Mouse (Mus musculus): ENCODE measurements around the gene Mgat1. TPM values are rescaled to one million over a fixed set of nuclear protein-coding genes. Genes with fewer than 3 reads are reported as not detected.
A peak's percentile ranks its signal among the peaks of the same experiment; 100 is the strongest.

Gene Mgat1
- total and polyA plus RNA-seq, 3 experiments = 67.7 to 83.2 (median 80.9) TPM

GRCm38 (mm10) chr11:49245634-49246415, 1.8 kb downstream of the Mgat1 start:
- no peaks in the 10 kb centered on the region for H3K36me3 ChIP-seq (replicated peaks in 1 of 2; ENCODE audit: control insufficient read depth in 1 of 2, insufficient read depth in 1 of 2, low read length in 1 of 2)
- no peak for DNase-seq (ENCODE audit: extremely low read depth)
- H3K4me3 ChIP-seq (replicated peaks in 1 of 3; ENCODE audit: low read depth in 2 of 3, low read length in 2 of 3, poor library complexity in 1 of 3) = peak overlapping the region; percentile 56 to 72 (median 69)
- in situ Hi-C loops (cut with MboI; ENCODE audit: low pct_ligation_motif_present, low pct_unique_long_range_greater_than_20kb, low sequenced_read_pairs) (no loop called here), dilution Hi-C loops (cut with MboI; ENCODE audit: extremely low pct_ligation_motif_present, extremely low pct_unique_long_range_greater_than_20kb, low sequenced_read_pairs) (no loop called here)
- no peaks in the 10 kb centered on the region for H3K9me3 ChIP-seq (replicated peaks; ENCODE audit: low read length)
- H3K9ac ChIP-seq (ENCODE audit: insufficient read depth, low read depth) = peak overlapping the region; percentile 41
- H3K27ac ChIP-seq (ENCODE audit: insufficient read depth, low read depth) = peak overlapping the region; percentile 67
- peaks cover 10 to 61% of the 10 kb centered on the region in 2 experiments for H3K4me1 ChIP-seq (ENCODE audit: control insufficient read depth in 1 of 2, insufficient read depth in 2 of 2)
- H3K4me2 ChIP-seq (ENCODE audit: insufficient read depth, low read depth, poor library complexity, severe bottlenecking) = peak overlapping the region; percentile 55
- peaks cover 39% of the 10 kb centered on the region for H3K79me2 ChIP-seq (replicated peaks; ENCODE audit: control insufficient read depth, extremely low read depth, insufficient read depth, poor library complexity, severe bottlenecking)
- TF ChIP-seq ZNF384 (IDR thresholded peaks at IDR 0.05; ENCODE audit: low read depth, low read length) (no peak), HCFC1 (IDR thresholded peaks at IDR 0.05; ENCODE audit: low read depth, low read length) (no peak), MEF2A (IDR thresholded peaks at IDR 0.05; ENCODE audit: borderline replicate concordance, low read depth, low read length) (0 out of 2 replicates have a peak, but pooled peaks have one; percentile 11), JUND (conservative IDR thresholded peaks at IDR 0.05; ENCODE audit: low read depth, low read length) (no peak), BHLHE40 (IDR thresholded peaks at IDR 0.05; ENCODE audit: low read depth, low read length) (no peak), IRF4 (IDR thresholded peaks at IDR 0.05; ENCODE audit: low read depth, low read length) (0 out of 2 replicates have a peak, but pooled peaks have one; percentile 29), MYC (IDR thresholded peaks at IDR 0.05; ENCODE audit: low read depth, low read length) (no peak; the same call in 1 of the 2 replicates), CHD2 (IDR thresholded peaks at IDR 0.05; ENCODE audit: low read length) (no peak), EP300 (IDR thresholded peaks at IDR 0.05; ENCODE audit: low read length) (peak; percentile 7; the same call in 1 of the 2 replicates), TBP (conservative IDR thresholded peaks at IDR 0.05; ENCODE audit: low read depth, low read length) (0 out of 2 replicates have a peak, but pooled peaks have one; percentile 3), SIN3A (IDR thresholded peaks at IDR 0.05; ENCODE audit: low read length) (peak; percentile 60), RCOR1 (conservative IDR thresholded peaks at IDR 0.05; ENCODE audit: low read depth, low read length) (no peak), USF1 (IDR thresholded peaks at IDR 0.05; ENCODE audit: low read depth, low read length) (no peak), SMC3 (IDR thresholded peaks at IDR 0.05; ENCODE audit: low read depth, low read length) (no peak), NRF1 (IDR thresholded peaks at IDR 0.05; ENCODE audit: low read depth, low read length) (no peak), KAT2A (IDR thresholded peaks at IDR 0.05; ENCODE audit: insufficient replicate concordance, low read length) (no peak), ELF1 (IDR thresholded peaks at IDR 0.05; ENCODE audit: low read depth, low read length) (0 out of 2 replicates have a peak, but pooled peaks have one; percentile 16), ETS1 (conservative IDR thresholded peaks at IDR 0.05; ENCODE audit: low read depth, low read length) (no peak), JUN (IDR thresholded peaks at IDR 0.05; ENCODE audit: insufficient read depth, low read depth, low read length) (no peak), POLR2AphosphoS2 (IDR thresholded peaks at IDR 0.05; ENCODE audit: low read depth, low read length) (no peak), ZC3H11A (IDR thresholded peaks at IDR 0.05; ENCODE audit: low read depth, low read length) (no peak), UBTF (IDR thresholded peaks at IDR 0.05; ENCODE audit: low read depth, low read length) (no peak), POLR2A (IDR thresholded peaks at IDR 0.05; ENCODE audit: low read depth, low read length) (no peak), MXI1 (IDR thresholded peaks at IDR 0.05; ENCODE audit: low read depth, low read length) (peak; percentile 6)
- no peaks in the 10 kb centered on the region for H3K27me3 ChIP-seq (replicated peaks)
